In genomic region chr4:122207487-122207886, GRCm38 (mm10) we compare ENCODE assay signal across 5 mouse cellular contexts.
DNase-seq lines count a peak whose midpoint lies in the region; ATAC-seq lines count a peak whose summit lies in the region.
"Not testable (repeated sequence)": the region's sequence is repeated elsewhere in the genome, so short reads cannot be mapped to it uniquely, and the experiment has no call there.

No protein-coding gene starts in this region.

- not testable (repeated sequence) for H3K27ac ChIP-seq in embryonic facial prominence, embryonic 13.5 days; hindbrain, embryonic 11.5 days (ENCODE audit: low read depth, low read length); liver, embryonic 11.5 days (ENCODE audit: low read depth, low read length); midbrain, embryonic 11.5 days (ENCODE audit: low read depth, low read length)

- H3K4me1 ChIP-seq in embryonic facial prominence, embryonic 13.5 days; hindbrain, embryonic 11.5 days (replicated peaks; ENCODE audit: control insufficient read depth, insufficient read depth, low read length); liver, embryonic 11.5 days (replicated peaks; ENCODE audit: control insufficient read depth, insufficient read depth, low read length); midbrain, embryonic 11.5 days (ENCODE audit: control insufficient read depth, insufficient read depth, low read length): not testable (repeated sequence)

- not testable (repeated sequence) for H3K36me3 ChIP-seq in embryonic facial prominence, embryonic 13.5 days; hindbrain, embryonic 11.5 days (ENCODE audit: control insufficient read depth, insufficient read depth, low read length); liver, embryonic 11.5 days (ENCODE audit: control insufficient read depth, insufficient read depth, low read length); midbrain, embryonic 11.5 days (ENCODE audit: control insufficient read depth, insufficient read depth, low read length)

- H3K27me3 ChIP-seq in embryonic facial prominence, embryonic 13.5 days; hindbrain, embryonic 11.5 days (ENCODE audit: control insufficient read depth, insufficient read depth, low read length); liver, embryonic 11.5 days (replicated peaks; ENCODE audit: control insufficient read depth, insufficient read depth, low read length); midbrain, embryonic 11.5 days (ENCODE audit: control insufficient read depth, insufficient read depth, low read length): not testable (repeated sequence)

- H3K9ac ChIP-seq in embryonic facial prominence, embryonic 13.5 days; hindbrain, embryonic 11.5 days (ENCODE audit: low read depth, low read length); liver, embryonic 11.5 days (ENCODE audit: low read depth, low read length); midbrain, embryonic 11.5 days (ENCODE audit: low read length): not testable (repeated sequence)

- not testable (repeated sequence) for H3K4me3 ChIP-seq in embryonic facial prominence, embryonic 13.5 days; hindbrain, embryonic 11.5 days (ENCODE audit: low read depth, low read length); liver, embryonic 11.5 days (ENCODE audit: low read depth, low read length); midbrain, embryonic 11.5 days (ENCODE audit: low read depth, low read length)

- H3K9me3 ChIP-seq in embryonic facial prominence, embryonic 13.5 days, result peaks cover 25% of the 10 kb centered on the region
- H3K9me3 ChIP-seq in hindbrain, embryonic 11.5 days (ENCODE audit: control insufficient read depth, low read length); liver, embryonic 11.5 days (ENCODE audit: control insufficient read depth, low read length): not testable (repeated sequence)
- peaks cover 23% of the 10 kb centered on the region for H3K9me3 ChIP-seq in midbrain, embryonic 11.5 days (ENCODE audit: control insufficient read depth, low read length)

- DNase-seq in heart, adult 11 months, result peak; percentile 42
- DNase-seq in hindbrain, embryonic 11.5 days (ENCODE audit: low spot score); liver, embryonic 11.5 days (ENCODE audit: low spot score): not testable (repeated sequence)
- DNase-seq in midbrain, embryonic 11.5 days (ENCODE audit: low spot score, missing footprints), result peak; percentile 59

- 49% methylated on average over 1 of the region's 1 CpGs for WGBS in embryonic facial prominence, embryonic 13.5 days
- WGBS in hindbrain, embryonic 11.5 days, result 75% methylated on average over 1 of the region's 1 CpGs
- 44% methylated on average over 1 of the region's 1 CpGs for WGBS in liver, embryonic 11.5 days
- 67% methylated on average over 1 of the region's 1 CpGs for WGBS in midbrain, embryonic 11.5 days

- 0 out of 2 replicates have a peak, but pooled peaks have one; percentile 53 for ATAC-seq in embryonic facial prominence, embryonic 13.5 days (ENCODE audit: insufficient number of reproducible peaks, insufficient read depth, low FRiP score, low TSS enrichment, low read depth)
- ATAC-seq in hindbrain, embryonic 11.5 days (ENCODE audit: low FRiP score), result peak; percentile 29; the same call in 1 of the 2 replicates
- ATAC-seq in liver, embryonic 11.5 days (replicated peaks; ENCODE audit: low FRiP score), result 0 out of 2 replicates have a peak, but pooled peaks have one; percentile 19
- not testable (repeated sequence) for ATAC-seq in midbrain, embryonic 11.5 days (ENCODE audit: low FRiP score)

- H3K4me2 ChIP-seq in embryonic facial prominence, embryonic 13.5 days; hindbrain, embryonic 11.5 days (replicated peaks; ENCODE audit: low read depth, low read length); liver, embryonic 11.5 days; midbrain, embryonic 11.5 days: not testable (repeated sequence)
